Mouse (Mus musculus): ENCODE measurements at regions not wholly inside any gene's neighbourhood (a gene's known extent, or its start where the extent isn't known, plus 50 kb on each side); places are given as distances from the start of the nearest gene placed in this dataset.

DNA sequence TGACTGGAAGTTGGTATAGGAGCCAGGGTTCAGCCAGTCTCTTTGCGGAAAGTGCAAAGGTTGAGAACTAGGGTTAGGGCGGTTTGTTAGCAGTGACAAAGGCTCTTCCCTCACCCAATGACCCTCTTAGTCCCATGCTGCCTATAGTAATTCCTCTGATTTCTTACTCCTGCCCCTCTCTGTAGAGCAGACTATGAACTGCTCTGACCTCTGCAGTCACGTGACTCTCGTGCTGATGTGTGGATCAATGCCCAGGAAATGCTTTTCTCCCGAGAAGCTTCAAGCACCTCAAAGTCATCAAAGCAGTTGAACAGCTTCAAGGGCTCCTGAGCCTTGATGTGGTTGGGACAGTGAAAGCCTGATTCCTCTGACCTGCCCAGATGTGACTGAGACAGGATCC lies 57.5 kb upstream of the St6galnac3 start:
- TF ChIP-seq CTCF (IDR thresholded peaks at IDR 0.05; ENCODE audit: control insufficient read depth, insufficient read depth, low read length): no peak
- TF ChIP-seq POLR2A (IDR thresholded peaks at IDR 0.05; ENCODE audit: borderline replicate concordance, control insufficient read depth, low read depth, low read length): no peak
